Mouse (Mus musculus): Measurements from ENCODE around the gene Nemf.

GRCm38 (mm10) chr12:69297411-69298150 lies 59.4 kb downstream of the Nemf start:
- TF ChIP-seq CTCF (IDR thresholded peaks at IDR 0.05; ENCODE audit: low read depth) (no peak), EP300 (IDR thresholded peaks at IDR 0.05; ENCODE audit: low read depth) (no peak)

All from liver, postnatal 0 days (tissue).